Mouse (Mus musculus): ENCODE results near the gene Homez. TPM values are rescaled to one million over a fixed set of nuclear protein-coding genes. Genes with fewer than 3 reads are reported as not detected.

Gene Homez
- polyA plus RNA-seq, 1 experiment: 11.4 TPM

GRCm38 (mm10) chr14:54866268-54866667, 4.5 kb downstream of the Homez start:
- TF ChIP-seq CTCF (IDR thresholded peaks at IDR 0.05; ENCODE audit: borderline replicate concordance, extremely low read depth, insufficient read depth, insufficient read length): no peak
- TF ChIP-seq POLR2A (IDR thresholded peaks at IDR 0.05; ENCODE audit: borderline replicate concordance, extremely low read depth, insufficient read depth, insufficient read length, poor library complexity, severe bottlenecking): no peak
- no peak for DNase-seq (ENCODE audit: low read depth)

- no peak for DNase-seq (ENCODE audit: low read depth)
- TF ChIP-seq POLR2A (IDR thresholded peaks at IDR 0.05; ENCODE audit: borderline replicate concordance, extremely low read depth, insufficient read depth, insufficient read length, poor library complexity, severe bottlenecking) (no peak), CTCF (IDR thresholded peaks at IDR 0.05; ENCODE audit: borderline replicate concordance, extremely low read depth, insufficient read depth, insufficient read length) (no peak)
These were observed 5.1 kb downstream of the Homez start for GRCm38 (mm10) chr14:54865626-54866025.

- DNase-seq (ENCODE audit: low read depth): peak; percentile 18
- TF ChIP-seq CTCF (IDR thresholded peaks at IDR 0.05; ENCODE audit: borderline replicate concordance, extremely low read depth, insufficient read depth, insufficient read length): no peak
- no peak for TF ChIP-seq POLR2A (IDR thresholded peaks at IDR 0.05; ENCODE audit: borderline replicate concordance, extremely low read depth, insufficient read depth, insufficient read length, poor library complexity, severe bottlenecking)
These were observed 6.3 kb downstream of the Homez start for GRCm38 (mm10) chr14:54864313-54865036.

GRCm38 (mm10) chr14:54863501-54864312, 7.1 kb downstream of the Homez start:
- TF ChIP-seq POLR2A (IDR thresholded peaks at IDR 0.05; ENCODE audit: borderline replicate concordance, extremely low read depth, insufficient read depth, insufficient read length, poor library complexity, severe bottlenecking) (peak; percentile 85), CTCF (IDR thresholded peaks at IDR 0.05; ENCODE audit: borderline replicate concordance, extremely low read depth, insufficient read depth, insufficient read length) (no peak)
- DNase-seq (ENCODE audit: low read depth): peak; percentile 96

- TF ChIP-seq POLR2A (IDR thresholded peaks at IDR 0.05; ENCODE audit: borderline replicate concordance, extremely low read depth, insufficient read depth, insufficient read length, poor library complexity, severe bottlenecking) (no peak), CTCF (IDR thresholded peaks at IDR 0.05; ENCODE audit: borderline replicate concordance, extremely low read depth, insufficient read depth, insufficient read length) (peak; percentile 72; the same call in 1 of the 2 replicates)
- DNase-seq (ENCODE audit: low read depth): peak; percentile 67
These were observed 10.2 kb downstream of the Homez start for GRCm38 (mm10) chr14:54860511-54860910.

GRCm38 (mm10) chr14:54857891-54858290, 12.9 kb downstream of the Homez start:
- peak; percentile 1 for DNase-seq (ENCODE audit: low read depth)
- TF ChIP-seq POLR2A (IDR thresholded peaks at IDR 0.05; ENCODE audit: borderline replicate concordance, extremely low read depth, insufficient read depth, insufficient read length, poor library complexity, severe bottlenecking) (no peak), CTCF (IDR thresholded peaks at IDR 0.05; ENCODE audit: borderline replicate concordance, extremely low read depth, insufficient read depth, insufficient read length) (no peak)

GRCm38 (mm10) chr14:54856703-54857102, 14.1 kb downstream of the Homez start:
- TF ChIP-seq CTCF (IDR thresholded peaks at IDR 0.05; ENCODE audit: borderline replicate concordance, extremely low read depth, insufficient read depth, insufficient read length) (no peak), POLR2A (IDR thresholded peaks at IDR 0.05; ENCODE audit: borderline replicate concordance, extremely low read depth, insufficient read depth, insufficient read length, poor library complexity, severe bottlenecking) (no peak)
- DNase-seq (ENCODE audit: low read depth): no peak

- no peak for DNase-seq (ENCODE audit: low read depth)
- TF ChIP-seq POLR2A (IDR thresholded peaks at IDR 0.05; ENCODE audit: borderline replicate concordance, extremely low read depth, insufficient read depth, insufficient read length, poor library complexity, severe bottlenecking): no peak
- TF ChIP-seq CTCF (IDR thresholded peaks at IDR 0.05; ENCODE audit: borderline replicate concordance, extremely low read depth, insufficient read depth, insufficient read length): no peak
These were observed 15.0 kb downstream of the Homez start for GRCm38 (mm10) chr14:54855726-54856125.

- peak; percentile 81 for DNase-seq (ENCODE audit: low read depth)
- TF ChIP-seq CTCF (IDR thresholded peaks at IDR 0.05; ENCODE audit: borderline replicate concordance, extremely low read depth, insufficient read depth, insufficient read length) (no peak), POLR2A (IDR thresholded peaks at IDR 0.05; ENCODE audit: borderline replicate concordance, extremely low read depth, insufficient read depth, insufficient read length, poor library complexity, severe bottlenecking) (no peak)
These were observed 27.3 kb downstream of the Homez start for GRCm38 (mm10) chr14:54843461-54843860.

- no peak for TF ChIP-seq CTCF (IDR thresholded peaks at IDR 0.05; ENCODE audit: borderline replicate concordance, extremely low read depth, insufficient read depth, insufficient read length)
- TF ChIP-seq POLR2A (IDR thresholded peaks at IDR 0.05; ENCODE audit: borderline replicate concordance, extremely low read depth, insufficient read depth, insufficient read length, poor library complexity, severe bottlenecking): no peak
These were observed 47.0 kb downstream of the Homez start for GRCm38 (mm10) chr14:54823716-54824115.

GRCm38 (mm10) chr14:54822301-54822700, 48.5 kb downstream of the Homez start:
- no peak for DNase-seq (ENCODE audit: low read depth)
- no peak for TF ChIP-seq POLR2A (IDR thresholded peaks at IDR 0.05; ENCODE audit: borderline replicate concordance, extremely low read depth, insufficient read depth, insufficient read length, poor library complexity, severe bottlenecking)
- TF ChIP-seq CTCF (IDR thresholded peaks at IDR 0.05; ENCODE audit: borderline replicate concordance, extremely low read depth, insufficient read depth, insufficient read length): no peak

More at GRCm38 (mm10) chr14:54823716-54824115, 47.0 kb downstream of the Homez start:
- DNase-seq (ENCODE audit: low read depth): no peak
